Mouse (Mus musculus) kidney, embryonic 16.5 days (tissue): ENCODE measurements around the gene Skint7. TPM values are rescaled to one million over a fixed set of nuclear protein-coding genes. Genes with fewer than 3 reads are reported as not detected.
"Not testable (repeated sequence)": the region's sequence is repeated elsewhere in the genome, so short reads cannot be mapped to it uniquely, and the experiment has no call there.

ENCODE experiments used
- ATAC-seq: fragments of 200-750 bp; cut with Nextera tagmentation; 2 replicates; pipeline ENCODE4 v1.8.0; 2017; ENCODE audit warnings: moderate TSS enrichment; ENCODE audit not compliant: low FRiP score, low TSS enrichment
- H3K27ac ChIP-seq: fragments of 300-500 bp; sonication (generic); 2 replicates; pipeline ENCODE4 v1.5.1; 2014; ENCODE audit warnings: low read length
- H3K27me3 ChIP-seq: fragments of 300-500 bp; sonication (generic); 2 replicates; pipeline ENCODE4 v1.6.1; 2014; ENCODE audit warnings: low read length, control low read depth, mixed read lengths; ENCODE audit not compliant: insufficient read depth
- H3K36me3 ChIP-seq: fragments of 300-500 bp; sonication (generic); 2 replicates; pipeline ENCODE4 v1.6.1; 2014; ENCODE audit warnings: low read length, control low read depth, mixed read lengths; ENCODE audit not compliant: insufficient read depth
- H3K4me1 ChIP-seq: fragments of 300-500 bp; sonication (generic); 2 replicates; pipeline ENCODE4 v1.6.1; 2014; ENCODE audit warnings: low read length, control low read depth, mixed read lengths; ENCODE audit not compliant: insufficient read depth
- H3K4me2 ChIP-seq: fragments of 300-500 bp; sonication (generic); replicated peaks from 2 replicates; pipeline ENCODE4 v1.6.1; 2014; ENCODE audit warnings: low read depth, low read length
- H3K4me3 ChIP-seq: fragments of 300-500 bp; sonication (generic); 2 replicates; pipeline ENCODE4 v1.5.1; 2014; ENCODE audit warnings: mild to moderate bottlenecking, low read length
- H3K9ac ChIP-seq: fragments of 300-500 bp; sonication (generic); replicated peaks from 2 replicates; pipeline ENCODE4 v1.6.1; 2014; ENCODE audit warnings: low read length
- H3K9me3 ChIP-seq: fragments of 300-500 bp; sonication (generic); 2 replicates; pipeline ENCODE4 v1.6.1; 2016; ENCODE audit warnings: low read length, control low read depth
- WGBS: fragments of 180-500 bp; shearing (Covaris S2); extraction: QIAGEN DNeasy Blood & Tissue Kit; methylation state at CpG from one replicate; pipeline ENCODE4 v1.1.7; 2014; 5-methylcytosine and 5-hydroxymethylcytosine counted together
- polyA plus RNA-seq: library from polyadenylated mRNA; unstranded; fragments of >200 nt; fragmentation: Nextera tagmentation; extraction: Ambion mirVana; gene quantifications from 2 replicates; pipeline ENCODE4 v1.2.1, GENCODE M21; 2015

Gene Skint7
- not detected in 2 replicates for polyA plus RNA-seq

DNA sequence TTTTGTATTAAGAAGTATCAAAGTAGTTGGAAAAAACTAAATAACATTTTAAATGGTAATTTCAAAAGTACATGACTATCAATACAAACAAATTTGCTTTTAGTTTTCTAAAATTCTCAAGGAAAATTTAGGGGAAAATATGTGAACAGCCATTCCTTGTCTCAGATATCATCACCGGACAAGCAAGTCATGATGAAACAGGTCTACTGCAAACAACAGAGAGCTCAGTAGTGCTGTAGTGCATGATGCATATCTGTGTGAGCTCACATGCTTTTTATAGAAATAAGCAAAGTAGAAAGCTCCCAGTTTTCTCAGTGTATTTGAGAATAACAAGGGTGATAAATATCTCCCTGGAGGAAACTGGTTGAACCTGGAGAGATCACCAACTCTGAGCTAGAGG is at the start of gene Skint7:
TSS of gene Skint7 (plus strand) at position 301 of the 400 bp plus-strand sequence.
- H3K36me3 ChIP-seq = no peaks in the 10 kb centered on the region
- no peaks in the 10 kb centered on the region for H3K27me3 ChIP-seq
- H3K4me1 ChIP-seq = no peaks in the 10 kb centered on the region
- H3K4me3 ChIP-seq = no peak within 1 kb of the TSS
- no peak for ATAC-seq
- WGBS = 93% methylated on average over 1 of the region's 1 CpGs
- no peak within 1 kb of the TSS for H3K9ac ChIP-seq
- H3K27ac ChIP-seq = no peak within 1 kb of the TSS
- H3K4me2 ChIP-seq = no peak within 1 kb of the TSS
- H3K9me3 ChIP-seq = 0 out of 2 replicates have a peak, but pooled peaks cover 1% of the 10 kb centered on the region

DNA sequence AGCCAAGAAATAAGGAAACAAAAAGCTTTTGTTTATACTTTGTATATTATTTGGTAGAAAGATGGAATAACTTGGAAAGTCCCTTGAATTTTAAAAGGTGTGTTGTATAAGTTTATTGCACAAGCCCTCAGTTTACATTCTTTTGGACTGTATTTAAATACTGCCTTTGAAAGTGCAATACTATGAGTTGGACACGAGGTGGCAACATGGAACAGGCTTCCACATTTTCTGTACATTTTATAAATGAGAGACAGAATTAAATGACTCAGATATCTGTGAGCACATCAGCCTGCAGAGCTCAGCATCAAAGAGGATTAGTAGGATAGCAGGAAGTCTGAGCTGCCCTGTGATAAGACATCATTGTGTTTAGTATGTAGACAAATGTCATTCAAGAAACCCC is 11.4 kb upstream of the Skint7 start:
- H3K27me3 ChIP-seq = no peaks in the 10 kb centered on the region
- H3K36me3 ChIP-seq = no peaks in the 10 kb centered on the region
- no peak overlapping the region for H3K4me2 ChIP-seq
- no peak for ATAC-seq
- no peaks in the 10 kb centered on the region for H3K4me1 ChIP-seq
- 15% methylated on average over 1 of the region's 1 CpGs for WGBS
- no peak overlapping the region for H3K9ac ChIP-seq
- H3K27ac ChIP-seq = no peak overlapping the region
- no peaks in the 10 kb centered on the region for H3K9me3 ChIP-seq
- no peak overlapping the region for H3K4me3 ChIP-seq

- not testable (repeated sequence) for H3K4me3 ChIP-seq, H3K27me3 ChIP-seq, H3K9me3 ChIP-seq, H3K4me2 ChIP-seq, H3K9ac ChIP-seq, H3K36me3 ChIP-seq, H3K27ac ChIP-seq, H3K4me1 ChIP-seq, ATAC-seq
- 72% methylated on average over 1 of the region's 1 CpGs for WGBS
Observed at GRCm38 (mm10) chr4:111963241-111963640, 9.5 kb upstream of the Skint7 start.

- WGBS = 84% methylated on average over 3 of the region's 3 CpGs
- Histone ChIP-seq H3K9me3 (no peaks in the 10 kb centered on the region), H3K4me3 (no peak overlapping the region), H3K4me2 (no peak overlapping the region), H3K27ac (no peak overlapping the region), H3K27me3 (no peaks in the 10 kb centered on the region), H3K4me1 (no peaks in the 10 kb centered on the region), H3K9ac (no peak overlapping the region), H3K36me3 (no peaks in the 10 kb centered on the region)
- ATAC-seq = no peak
Observed at GRCm38 (mm10) chr4:111963669-111964068, 9.1 kb upstream of the Skint7 start.

- H3K9ac ChIP-seq = no peak within 1 kb of the TSS
- no peaks in the 10 kb centered on the region for H3K27me3 ChIP-seq
- no peaks in the 10 kb centered on the region for H3K4me1 ChIP-seq
- no peak for ATAC-seq
- no peak within 1 kb of the TSS for H3K27ac ChIP-seq
- no peaks in the 10 kb centered on the region for H3K36me3 ChIP-seq
- no peaks in the 10 kb centered on the region for H3K9me3 ChIP-seq
- H3K4me2 ChIP-seq = no peak within 1 kb of the TSS
- no peak within 1 kb of the TSS for H3K4me3 ChIP-seq
Observed at GRCm38 (mm10) chr4:112005969-112006368, 33.2 kb downstream of the Skint7 start, which contains the start of gene Skint1. TSS of gene Skint1 (plus strand) at chr4:112006269.

Other genes starting within 250 kb of the Skint7 start
- 3.3 and 3.9 TPM in 2 replicates for gene Slc5a9, start 70.0 kb upstream of the Skint7 start, polyA plus RNA-seq
- gene Skint8, start 53.5 kb upstream of the Skint7 start, polyA plus RNA-seq = not detected in 2 replicates
- gene Skint1, start 33.3 kb downstream of the Skint7 start, polyA plus RNA-seq = not detected in 2 replicates
- gene Skint4, start 99.1 kb downstream of the Skint7 start, polyA plus RNA-seq = not detected in 2 replicates